Mouse (Mus musculus): ENCODE data around the gene Baz1a.
"Not testable (repeated sequence)": the region's sequence is repeated elsewhere in the genome, so short reads cannot be mapped to it uniquely, and the experiment has no call there.

Gene Baz1a

DNA sequence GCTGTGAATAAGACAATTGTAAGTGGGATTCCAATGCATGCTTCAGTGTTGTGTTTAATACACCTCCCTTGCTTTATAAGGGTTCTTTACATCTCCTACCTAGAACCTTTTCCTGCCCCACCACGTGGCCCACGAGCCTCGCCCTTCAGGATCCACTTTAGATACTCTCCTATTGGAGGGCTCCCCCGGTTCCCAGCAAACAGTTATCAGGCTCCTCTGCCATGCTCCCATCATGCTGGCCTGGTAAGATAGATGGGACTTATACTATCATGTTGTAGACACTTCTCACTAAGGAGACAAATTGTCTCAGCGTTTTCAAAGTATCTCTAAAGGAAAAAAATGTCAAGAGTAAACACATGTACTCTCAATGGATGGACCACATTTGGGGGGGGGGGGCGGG lies 33.6 kb downstream of the Baz1a start:
- DNase-seq, result no peak

DNA sequence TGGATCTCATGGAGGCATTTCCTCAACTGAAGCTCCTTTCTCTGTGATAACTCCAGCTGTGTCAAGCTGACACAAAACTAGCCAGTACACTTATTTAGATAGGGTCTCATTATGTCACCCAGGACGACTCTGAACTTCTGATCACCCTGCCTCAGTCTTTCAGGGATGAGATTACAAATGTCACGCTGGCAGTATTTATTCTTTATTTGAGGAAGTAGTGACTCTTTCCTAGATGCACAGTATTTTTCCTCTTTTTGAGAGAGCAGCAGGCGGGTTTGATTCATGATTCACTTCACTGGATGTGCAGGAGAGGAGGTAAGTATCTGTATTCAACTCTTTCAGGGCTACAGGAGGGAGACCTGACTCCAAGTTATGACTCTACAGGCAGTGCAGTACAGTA lies 45.1 kb downstream of the Baz1a start:
- no peak for DNase-seq

DNA sequence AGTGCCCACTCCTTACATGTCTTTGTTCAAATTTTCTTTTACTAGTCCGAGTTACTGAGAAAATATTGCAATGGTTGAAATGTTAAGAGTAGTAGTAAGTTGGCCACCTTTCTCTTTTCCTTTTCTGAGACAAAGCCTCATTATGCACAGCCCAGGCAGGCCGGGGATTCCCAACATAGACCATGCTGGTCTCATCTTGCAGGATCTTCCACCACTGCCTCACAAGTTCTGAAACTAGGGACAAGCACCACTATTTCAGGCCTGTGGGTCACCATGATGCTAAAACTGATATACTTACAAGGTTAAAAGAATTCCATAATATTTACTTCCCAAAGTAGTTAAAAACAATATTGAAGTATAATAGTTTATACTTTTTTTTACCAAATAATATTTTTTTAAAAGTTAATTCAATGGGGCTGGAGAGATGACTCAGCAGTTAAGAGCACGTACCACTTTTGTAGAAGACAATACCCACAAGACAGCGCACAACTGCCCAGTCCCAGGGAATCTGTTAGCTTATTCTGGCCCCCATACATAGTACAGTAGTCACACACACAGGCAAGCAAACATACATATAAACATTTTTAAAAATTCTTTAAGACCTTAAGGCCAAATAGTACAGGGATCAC lies 48.5 kb downstream of the Baz1a start:
- no peak for DNase-seq

- DNase-seq, result peak in 1 of 2 experiments; percentile 20
Measured at GRCm38 (mm10) chr12:54959569-54959968, 54.6 kb downstream of the Baz1a start.

DNA sequence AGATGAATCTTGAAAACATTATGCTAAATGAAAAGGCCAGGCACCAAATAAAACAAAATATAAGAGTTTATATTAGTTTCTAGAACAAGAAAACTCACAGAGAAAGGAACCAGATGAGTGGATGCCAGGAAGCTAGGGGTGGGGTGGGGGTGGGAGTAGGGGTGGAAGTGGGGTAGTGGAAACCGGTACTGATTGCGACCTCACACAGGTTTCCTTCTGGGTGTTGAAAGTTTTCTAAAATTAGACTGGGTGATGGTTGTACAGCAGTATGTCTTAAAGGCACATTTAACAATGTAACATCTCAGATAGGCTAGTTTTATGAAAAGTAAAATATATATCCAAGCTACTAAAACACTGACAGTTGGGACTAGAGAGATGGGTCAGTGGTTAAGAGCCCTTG lies 57.2 kb downstream of the Baz1a start:
- DNase-seq, result no peak

- no peak for DNase-seq
Measured at GRCm38 (mm10) chr12:54956457-54956856, 57.7 kb downstream of the Baz1a start.

DNA sequence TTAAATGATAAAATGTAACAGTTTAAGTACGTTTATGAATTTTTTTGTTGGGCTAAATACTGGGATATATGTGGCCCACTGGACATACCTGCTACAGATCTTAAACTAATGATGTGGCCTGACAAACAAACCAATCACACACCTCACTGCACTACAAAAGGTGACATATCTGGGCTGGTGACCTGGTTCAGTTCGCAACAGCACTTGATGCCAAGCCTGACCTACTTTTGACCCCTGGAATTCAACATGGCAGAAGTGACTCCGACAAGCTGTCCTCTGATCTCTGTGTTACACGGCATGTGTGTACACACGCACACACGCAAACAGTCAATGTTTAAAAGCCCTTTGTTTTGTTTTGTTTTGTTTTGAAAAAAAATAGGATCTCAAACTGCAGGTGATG lies 68.0 kb downstream of the Baz1a start:
- DNase-seq, result no peak

- not testable (repeated sequence) for DNase-seq
Measured at GRCm38 (mm10) chr12:54942586-54943157, 71.5 kb downstream of the Baz1a start.

- not testable (repeated sequence) for DNase-seq
Measured at GRCm38 (mm10) chr12:54937581-54938343, 76.4 kb downstream of the Baz1a start.

DNA sequence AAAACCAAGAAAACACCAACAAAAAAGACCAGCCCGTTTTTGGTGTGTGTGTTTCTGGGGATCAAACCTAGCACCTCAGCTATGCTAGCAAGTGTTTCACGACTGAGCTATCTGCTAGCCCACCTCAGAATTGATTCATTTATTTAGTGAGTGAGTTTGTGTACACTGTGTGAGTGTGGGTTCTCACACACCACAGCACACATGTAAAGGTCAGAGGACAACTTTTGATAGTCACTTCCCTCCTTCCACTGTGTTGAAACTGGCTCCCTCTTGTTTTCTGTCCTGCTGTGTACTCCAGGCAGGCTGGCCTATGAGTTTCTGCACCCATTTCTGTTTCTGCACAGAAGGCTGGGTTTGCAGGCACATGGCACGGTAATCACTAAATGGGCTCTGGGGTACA lies 103.8 kb downstream of the Baz1a start:
- DNase-seq, result no peak

- not testable (repeated sequence) for DNase-seq
Measured at GRCm38 (mm10) chr12:54892559-54892958, 121.6 kb downstream of the Baz1a start.

DNA sequence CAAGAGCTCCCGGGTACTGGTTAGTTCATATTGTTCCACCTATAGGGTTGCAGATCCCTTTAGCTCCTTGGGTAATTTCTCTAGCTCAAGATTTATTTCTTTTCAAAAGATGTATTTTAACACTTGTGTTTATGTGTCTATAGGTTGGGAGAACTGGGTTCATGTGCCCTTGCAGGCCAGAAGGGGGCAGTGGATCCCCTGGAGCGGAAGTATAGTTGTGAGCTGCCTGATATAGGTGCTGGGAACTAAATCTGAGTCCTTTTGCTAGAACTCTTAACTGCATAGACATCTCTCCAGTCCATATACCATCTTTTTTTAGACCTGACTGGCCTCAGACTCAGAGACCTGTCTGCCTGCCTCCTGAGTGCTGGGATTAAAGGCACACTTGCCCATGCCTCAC lies 123.7 kb downstream of the Baz1a start:
- DNase-seq, result no peak

DNA sequence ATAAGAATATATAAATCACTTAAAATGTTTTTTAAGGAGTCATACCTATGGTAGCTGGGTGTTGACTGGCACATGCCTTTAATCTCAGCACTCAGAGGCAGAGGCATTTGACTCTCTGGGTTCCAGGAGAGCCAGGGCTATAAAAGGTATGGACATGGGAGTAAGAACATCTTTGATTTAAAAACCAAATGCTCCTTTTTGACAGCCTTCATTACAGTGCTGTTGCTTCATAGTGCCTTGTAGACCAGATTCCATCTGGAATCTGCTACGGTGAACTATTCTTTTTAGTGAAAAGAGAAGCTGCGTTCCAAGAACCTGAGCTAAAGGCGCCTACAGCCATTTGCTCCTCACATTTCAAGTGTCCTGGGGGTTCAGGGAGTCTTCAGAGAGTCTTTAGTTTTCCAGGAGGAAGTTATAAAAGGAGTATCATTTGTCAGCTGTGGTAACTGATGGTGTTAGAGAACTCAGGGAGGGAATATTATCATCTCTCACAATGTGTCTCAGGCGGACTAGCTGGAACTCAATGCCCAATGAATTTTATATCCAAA lies 126.5 kb downstream of the Baz1a start:
- no peak for DNase-seq

DNA sequence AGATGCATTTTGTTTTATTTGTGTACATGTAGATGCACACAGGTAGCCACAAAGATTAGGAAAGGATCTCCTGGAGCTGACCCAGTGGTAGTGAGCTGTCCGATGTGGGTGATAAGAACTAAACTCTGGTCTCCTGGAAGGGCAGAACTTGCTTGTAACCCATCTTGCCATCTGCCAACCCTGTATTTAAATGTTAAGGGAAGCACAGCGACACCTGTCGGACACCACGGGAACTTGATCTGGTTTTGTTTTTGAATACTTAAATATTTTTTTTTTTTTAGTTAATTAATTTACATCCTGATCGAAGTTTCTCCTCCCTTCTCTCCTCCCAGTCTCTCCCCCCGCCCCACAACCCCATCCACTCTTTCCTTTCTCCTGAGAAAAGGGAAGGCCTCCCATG lies 134.5 kb downstream of the Baz1a start:
- DNase-seq, result peak; percentile 44 to 69

GRCm38 (mm10) chr12:54879211-54879610 lies 134.9 kb downstream of the Baz1a start:
- DNase-seq, result no peak

- DNase-seq, result no peak
Measured at GRCm38 (mm10) chr12:54877875-54878274, 136.3 kb downstream of the Baz1a start.

DNA sequence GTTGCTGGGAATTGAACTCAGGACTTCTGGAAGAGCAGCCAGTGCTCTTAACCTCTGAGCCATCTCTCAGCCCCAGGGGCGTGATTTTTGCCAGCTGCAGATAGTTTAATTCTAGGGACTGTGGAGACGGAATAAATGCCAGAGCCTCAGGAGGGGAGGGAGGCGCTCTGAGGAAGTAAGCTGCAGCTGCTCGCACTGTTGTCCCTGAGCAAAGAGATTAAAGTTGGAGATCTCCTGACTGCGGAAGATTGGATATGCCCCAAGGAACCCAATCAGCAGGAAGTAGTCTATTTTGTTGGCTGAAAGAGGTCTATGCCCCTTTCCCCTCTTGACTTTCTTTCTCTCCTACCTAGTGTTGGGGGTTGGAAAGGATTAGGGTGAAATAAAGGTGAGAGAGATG lies 137.3 kb downstream of the Baz1a start:
- DNase-seq, result no peak

GRCm38 (mm10) chr12:54874711-54875110 lies 139.4 kb downstream of the Baz1a start:
- DNase-seq, result peak; percentile 24 to 53

DNA sequence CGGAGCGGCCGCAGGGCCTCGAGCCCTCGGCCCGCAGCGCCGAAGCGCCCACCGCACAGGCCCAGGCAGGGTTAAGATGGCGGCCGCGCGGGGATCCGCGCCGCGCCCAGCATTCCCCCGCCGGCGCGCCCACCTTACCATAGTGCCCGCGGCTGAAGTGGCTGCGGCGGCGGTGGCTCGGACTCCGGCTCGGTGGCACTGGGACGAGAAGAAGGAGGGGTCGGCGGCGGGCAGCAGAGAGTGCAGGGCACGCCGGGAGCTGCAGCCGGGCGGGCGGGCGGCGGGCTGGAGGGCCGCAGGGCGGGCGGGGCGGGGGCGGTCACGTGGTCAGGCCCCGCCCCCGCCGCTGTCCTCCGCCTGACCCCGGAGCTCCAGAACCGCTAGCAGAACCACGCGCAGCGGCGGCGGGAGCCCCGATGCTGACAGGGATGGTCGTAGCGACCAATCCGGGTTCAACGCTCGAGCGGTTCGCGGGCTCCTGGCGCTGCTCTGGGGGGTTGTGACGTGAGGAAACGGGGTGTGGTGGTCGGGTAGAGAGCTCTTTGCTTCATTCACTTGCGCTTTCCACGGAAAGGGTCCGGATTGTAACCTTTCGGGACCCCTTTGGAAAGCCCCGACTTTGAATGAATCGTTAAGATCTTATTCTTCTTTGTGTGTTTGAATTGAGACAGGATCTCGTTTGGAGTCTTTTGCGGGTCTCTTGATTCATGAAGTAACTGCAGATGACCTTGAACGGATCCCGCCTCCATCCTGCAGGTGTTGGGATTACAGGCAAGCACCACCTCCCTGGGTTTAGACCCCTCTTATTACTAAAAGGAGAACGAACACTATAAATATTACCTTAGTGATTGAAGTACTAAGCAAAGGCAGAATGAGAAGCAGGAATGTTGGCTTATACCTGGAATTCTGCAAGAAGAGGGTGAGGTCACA lies 151.3 kb downstream of the Baz1a start, which contains the start of gene Cfl2:
Gene Cfl2, minus strand, starts transcription at position 272 of the 930 bp plus-strand sequence.
- peak; percentile 86 to 92 for DNase-seq

DNA sequence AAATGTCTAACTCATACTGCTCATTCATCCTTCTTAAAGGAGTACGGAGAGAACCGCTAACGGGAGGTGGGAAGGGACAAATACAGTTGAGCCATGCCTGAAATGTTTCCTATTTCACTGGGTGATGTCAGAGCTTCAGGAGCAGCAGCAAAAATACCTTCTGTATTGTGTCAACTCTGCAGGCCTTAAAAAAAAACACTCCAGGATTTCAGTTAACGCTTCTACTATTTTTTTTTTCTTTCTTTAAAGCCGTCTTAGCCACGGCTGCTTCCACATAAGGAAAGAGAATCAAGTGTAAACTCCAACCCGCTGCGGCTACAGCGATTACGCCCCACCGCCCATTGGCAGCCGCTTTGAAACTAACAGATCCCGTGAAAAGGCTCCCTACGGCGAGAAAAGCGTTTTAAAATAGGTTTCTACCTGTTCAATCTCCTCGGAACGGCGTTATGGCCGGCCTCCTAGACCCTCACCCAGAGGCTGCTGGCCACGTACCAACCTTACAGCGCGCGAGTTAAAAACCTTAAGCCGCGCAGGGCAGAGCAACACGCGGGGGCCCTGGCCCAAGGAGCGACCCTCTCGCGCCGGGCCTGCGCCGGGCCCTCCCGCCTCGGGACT lies 152.1 kb downstream of the Baz1a start:
- DNase-seq, result peak in 1 of 2 experiments; percentile 46

GRCm38 (mm10) chr12:54859531-54859930 lies 154.6 kb downstream of the Baz1a start:
- no peak for DNase-seq

DNA sequence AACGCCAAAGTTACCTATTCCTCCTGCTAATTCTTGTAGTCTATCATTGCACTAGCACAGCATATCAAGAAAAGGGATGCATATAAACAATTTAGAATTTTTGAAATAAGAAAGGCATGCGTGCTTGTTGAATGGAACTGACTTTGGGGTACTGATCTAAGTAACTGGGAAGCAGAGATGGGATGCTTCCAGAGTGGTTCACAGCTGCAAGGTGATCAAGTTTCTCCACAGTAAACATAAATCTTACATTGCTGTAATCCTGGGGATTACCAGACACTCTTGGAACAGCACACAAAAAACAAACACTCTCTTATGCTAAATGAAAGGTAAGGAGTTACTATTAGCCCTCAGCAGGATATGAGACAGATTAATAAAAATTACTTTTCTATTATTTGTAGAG lies 163.6 kb downstream of the Baz1a start:
- DNase-seq, result no peak

All from lung, postnatal 4 days (tissue).